Mouse (Mus musculus): ENCODE results near the gene Ip6k1.

Ip6k1 gene

GRCm38 (mm10) chr9:108001922-108002770 lies at the start of gene Ip6k1:
TSS of gene Ip6k1 (plus strand) at chr9:108002501.
- in situ Hi-C loops (cut with MboI, MseI): loop anchor here in 1 of 2 experiments (5.0 kb wide), 1 partner anchor 45 kb away; the partner anchor contains the start of gene Gmppb

GRCm38 (mm10) chr9:107955613-107956289 lies 46.5 kb upstream of the Ip6k1 start:
- in situ Hi-C loops (cut with MboI, MseI): no loop called here

GRCm38 (mm10) chr9:107957141-107957540 lies 45.2 kb upstream of the Ip6k1 start:
- in situ Hi-C loops (cut with MboI, MseI): no loop called here

- in situ Hi-C loops (cut with MboI, MseI): loop anchor here (5.0 to 10.0 kb wide), 2 partner anchors 105 to 107 kb away; no protein-coding TSS in a partner anchor
Observed at GRCm38 (mm10) chr9:107959896-107960295, 42.4 kb upstream of the Ip6k1 start.

GRCm38 (mm10) chr9:107960928-107961327 lies 41.4 kb upstream of the Ip6k1 start:
- in situ Hi-C loops (cut with MboI, MseI): loop anchor here (5.0 to 10.0 kb wide), 2 partner anchors 104 to 106 kb away; no protein-coding TSS in a partner anchor

GRCm38 (mm10) chr9:107961351-107961762 lies 40.9 kb upstream of the Ip6k1 start:
- in situ Hi-C loops (cut with MboI, MseI): loop anchor here (5.0 to 10.0 kb wide), 2 partner anchors 103 to 106 kb away; no protein-coding TSS in a partner anchor

GRCm38 (mm10) chr9:107961881-107962280 lies 40.4 kb upstream of the Ip6k1 start:
- in situ Hi-C loops (cut with MboI, MseI): loop anchor here (5.0 to 10.0 kb wide), 2 partner anchors 103 to 105 kb away; no protein-coding TSS in a partner anchor

- in situ Hi-C loops (cut with MboI, MseI): loop anchor here (5.0 to 10.0 kb wide), 2 partner anchors 102 to 104 kb away; no protein-coding TSS in a partner anchor
Observed at GRCm38 (mm10) chr9:107962916-107963315, 39.4 kb upstream of the Ip6k1 start.

- in situ Hi-C loops (cut with MboI, MseI): loop anchor here (5.0 to 10.0 kb wide), 2 partner anchors 101 to 104 kb away; no protein-coding TSS in a partner anchor
Observed at GRCm38 (mm10) chr9:107963700-107964099, 38.6 kb upstream of the Ip6k1 start.

- in situ Hi-C loops (cut with MboI, MseI): loop anchor here (5.0 to 10.0 kb wide), 2 partner anchors 100 to 103 kb away; no protein-coding TSS in a partner anchor
Observed at GRCm38 (mm10) chr9:107964681-107965080, 37.6 kb upstream of the Ip6k1 start.

- in situ Hi-C loops (cut with MboI, MseI): loop anchor here in 1 of 2 experiments (10.0 kb wide), 1 partner anchor 98 kb away; no protein-coding TSS in a partner anchor
Observed at GRCm38 (mm10) chr9:107966676-107967075, 35.6 kb upstream of the Ip6k1 start.

- in situ Hi-C loops (cut with MboI, MseI): loop anchor here in 1 of 2 experiments (10.0 kb wide), 1 partner anchor 97 kb away; no protein-coding TSS in a partner anchor
Observed at GRCm38 (mm10) chr9:107967437-107967836, 34.9 kb upstream of the Ip6k1 start.

- in situ Hi-C loops (cut with MboI, MseI): loop anchor here in 1 of 2 experiments (10.0 kb wide), 1 partner anchor 96 kb away; no protein-coding TSS in a partner anchor
Observed at GRCm38 (mm10) chr9:107968531-107968930, 33.8 kb upstream of the Ip6k1 start.

GRCm38 (mm10) chr9:107970311-107970710 lies 32.0 kb upstream of the Ip6k1 start:
- in situ Hi-C loops (cut with MboI, MseI): loop anchor here in 1 of 2 experiments (10.0 kb wide), 1 partner anchor 1496 kb away; the partner anchor contains the start of genes Parp3 and Rrp9

- in situ Hi-C loops (cut with MboI, MseI): loop anchor here in 1 of 2 experiments (10.0 kb wide), 1 partner anchor 1497 kb away; the partner anchor contains the start of genes Parp3 and Rrp9
Observed at GRCm38 (mm10) chr9:107971690-107972541, 30.4 kb upstream of the Ip6k1 start.

- in situ Hi-C loops (cut with MboI, MseI): loop anchor here in 1 of 2 experiments (10.0 kb wide), 1 partner anchor 1500 kb away; the partner anchor contains the start of genes Parp3 and Rrp9
Observed at GRCm38 (mm10) chr9:107974491-107975171, 27.7 kb upstream of the Ip6k1 start.

- in situ Hi-C loops (cut with MboI, MseI): loop anchor here in 1 of 2 experiments (10.0 kb wide), 1 partner anchor 1501 kb away; the partner anchor contains the start of genes Parp3 and Rrp9
Observed at GRCm38 (mm10) chr9:107975399-107976386, 26.6 kb upstream of the Ip6k1 start, which contains the start of gene Uba7. TSS of gene Uba7 (plus strand) at chr9:107975505.

GRCm38 (mm10) chr9:107978815-107979214 lies 23.5 kb upstream of the Ip6k1 start:
- in situ Hi-C loops (cut with MboI, MseI): loop anchor here in 1 of 2 experiments (10.0 kb wide), 1 partner anchor 1504 kb away; the partner anchor contains the start of genes Parp3 and Rrp9

All from T-helper 17 cell (primary cell).